In genomic region chr4:27734143-27734542, GRCm38 (mm10) we compare ENCODE assay signal across 16 mouse cellular contexts.
"Had no signal": no experiment of that assay in that cellular context is flagged by ENCODE, and none has a peak within 500 bp of the region (broad histone marks: within the 10 kb centered on the region; RNA-seq: fewer than 3 reads in every experiment).

No protein-coding gene starts in this region.

- H3K9ac ChIP-seq: neural tube, embryonic 13.5 days; neural tube, embryonic 15.5 days; stomach, embryonic 15.5 days had no signal

- H3K9me3 ChIP-seq: neural tube, embryonic 13.5 days; neural tube, embryonic 15.5 days; stomach, embryonic 15.5 days had no signal

- H3K27me3 ChIP-seq: neural tube, embryonic 13.5 days; neural tube, embryonic 15.5 days; stomach, embryonic 15.5 days had no signal

- DNase-seq: retina, postnatal 1 day; right cerebral cortex, adult 18-20 months; right cerebral cortex, postnatal 14 days; right cerebral cortex, postnatal 25 days; right cerebral cortex, postnatal 4 days; spleen, adult 18-20 months; thymus, adult 18-20 months; thymus, adult 2 months; thymus, postnatal 14 days; thymus, postnatal 25 days; thymus, postnatal 36 days; thymus, postnatal 4 days had no signal

- H3K36me3 ChIP-seq: neural tube, embryonic 13.5 days; neural tube, embryonic 15.5 days; stomach, embryonic 15.5 days had no signal

- H3K4me2 ChIP-seq: neural tube, embryonic 13.5 days; neural tube, embryonic 15.5 days; stomach, embryonic 15.5 days had no signal

- H3K27ac ChIP-seq: neural tube, embryonic 13.5 days; neural tube, embryonic 15.5 days; stomach, embryonic 15.5 days; stomach, postnatal 0 days had no signal

- H3K4me1 ChIP-seq: neural tube, embryonic 13.5 days; neural tube, embryonic 15.5 days; stomach, embryonic 15.5 days had no signal

- H3K4me3 ChIP-seq: neural tube, embryonic 13.5 days; neural tube, embryonic 15.5 days; stomach, embryonic 15.5 days had no signal
